Mouse (Mus musculus): ENCODE results near the gene Banp. TPM values are rescaled to one million over a fixed set of nuclear protein-coding genes. Genes with fewer than 3 reads are reported as not detected.

Banp gene
- total and polyA plus RNA-seq, 2 experiments from 2014 or later = 22.8 to 59.7 TPM

DNA sequence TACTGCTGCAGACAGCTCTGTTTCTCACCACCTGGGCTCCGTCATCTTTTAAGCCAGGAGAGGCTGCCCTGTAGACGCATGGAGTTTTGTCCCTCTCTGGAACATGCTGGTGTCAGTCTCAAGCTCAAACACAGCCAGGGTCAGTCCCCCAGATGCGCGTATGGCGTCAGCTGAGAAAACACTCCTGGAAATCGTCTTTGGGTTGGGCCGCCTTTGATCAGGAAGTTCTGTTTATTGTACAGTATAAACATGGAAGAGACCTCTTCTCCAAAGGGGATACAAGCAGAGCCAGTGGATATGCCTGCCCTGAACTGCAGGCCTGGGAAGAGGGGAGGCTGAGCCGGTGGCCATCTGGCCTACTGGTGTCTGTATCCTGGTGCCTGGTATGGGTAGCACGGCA, 124.9 kb downstream of the Banp start:
- no peak for ATAC-seq
- 78% methylated on average over 9 of the region's 9 CpGs for WGBS

DNA sequence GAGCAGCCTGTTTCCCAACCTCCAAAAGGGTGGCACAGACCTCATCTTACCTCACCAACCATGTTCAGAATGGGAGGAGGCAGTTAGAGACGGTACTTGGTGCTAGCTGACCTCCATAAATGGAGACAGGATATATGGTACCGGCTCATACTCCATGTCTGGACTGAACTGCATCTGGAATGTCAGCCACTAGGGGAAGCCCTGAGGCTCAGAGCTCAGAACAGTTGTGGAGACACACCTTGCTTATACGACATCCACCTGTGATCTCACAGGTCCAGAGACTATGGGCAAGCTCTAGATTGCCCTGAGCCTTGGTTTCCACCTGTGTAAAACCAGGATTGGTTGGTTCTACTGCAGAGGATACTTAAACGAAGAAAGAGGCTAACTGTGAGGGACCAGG, 125.4 kb downstream of the Banp start:
- ATAC-seq = no peak
- 78% methylated on average over 4 of the region's 4 CpGs for WGBS
- Histone ChIP-seq H3K9ac (replicated peaks; ENCODE audit: low read length) (no peak overlapping the region), H3K27ac (no peak overlapping the region), H3K4me2 (ENCODE audit: low read depth, low read length) (no peak overlapping the region), H3K4me3 (ENCODE audit: low read length) (no peak overlapping the region), H3K9me3 (ENCODE audit: low read length) (no peaks in the 10 kb centered on the region), H3K27me3 (ENCODE audit: insufficient read depth, low read length) (no peaks in the 10 kb centered on the region), H3K4me1 (ENCODE audit: insufficient read depth, low read length) (no peaks in the 10 kb centered on the region), H3K36me3 (ENCODE audit: insufficient read depth, low read length) (no peaks in the 10 kb centered on the region)
- DNase-seq (ENCODE audit: low spot score) = no peak
- TF ChIP-seq CTCF (IDR thresholded peaks at IDR 0.05; ENCODE audit: low read depth) = peak; percentile 40

More for the DNA sequence above, 124.9 kb downstream of the Banp start:
- no peaks in the 10 kb centered on the region for H3K27me3 ChIP-seq (ENCODE audit: insufficient read depth, low read length)
- no peak overlapping the region for H3K4me3 ChIP-seq (ENCODE audit: low read length)
- H3K9ac ChIP-seq (replicated peaks; ENCODE audit: low read length) = no peak overlapping the region
- no peaks in the 10 kb centered on the region for H3K4me1 ChIP-seq (ENCODE audit: insufficient read depth, low read length)
- H3K4me2 ChIP-seq (ENCODE audit: low read depth, low read length) = no peak overlapping the region
- H3K36me3 ChIP-seq (ENCODE audit: insufficient read depth, low read length) = no peaks in the 10 kb centered on the region
- TF ChIP-seq CTCF (IDR thresholded peaks at IDR 0.05; ENCODE audit: low read depth) = no peak
- no peak overlapping the region for H3K27ac ChIP-seq
- H3K9me3 ChIP-seq (ENCODE audit: low read length) = no peaks in the 10 kb centered on the region
- no peak for DNase-seq (ENCODE audit: low spot score)

DNA sequence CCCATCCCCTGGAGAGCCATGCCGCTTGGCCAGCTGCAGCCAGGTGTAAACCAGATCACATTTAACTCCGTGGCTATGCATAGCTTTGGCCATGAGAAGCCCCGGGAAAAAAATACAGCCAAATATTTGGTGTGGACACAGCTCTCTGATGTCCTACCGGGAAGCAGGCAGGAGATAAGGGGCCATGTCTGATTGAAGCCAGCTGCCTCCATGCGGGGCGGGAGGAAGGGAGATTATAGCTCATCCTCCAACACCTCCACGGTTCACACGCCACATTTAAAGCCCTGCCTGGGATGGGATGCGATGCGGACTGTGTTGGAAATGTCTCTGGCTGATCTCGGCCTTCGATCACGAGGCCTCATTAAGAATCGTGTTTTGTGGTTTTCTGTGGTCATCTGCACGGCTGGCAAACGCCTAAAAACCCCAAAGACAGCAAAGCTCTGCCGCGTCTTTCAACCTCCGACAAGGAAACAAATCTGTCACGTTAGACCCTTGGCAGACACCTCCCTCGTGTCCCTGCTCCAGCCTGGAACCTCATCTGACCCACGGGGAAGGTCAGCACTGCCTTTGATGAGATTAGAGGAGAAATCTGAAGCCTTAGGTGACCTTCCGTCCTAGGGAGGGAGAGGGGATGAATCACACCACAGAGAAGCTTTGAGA, 126.8 kb downstream of the Banp start:
- Histone ChIP-seq H3K27me3 (ENCODE audit: insufficient read depth, low read length) (no peaks in the 10 kb centered on the region), H3K36me3 (ENCODE audit: insufficient read depth, low read length) (no peaks in the 10 kb centered on the region), H3K9ac (replicated peaks; ENCODE audit: low read length) (no peak overlapping the region), H3K4me2 (ENCODE audit: low read depth, low read length) (no peak overlapping the region), H3K9me3 (ENCODE audit: low read length) (no peaks in the 10 kb centered on the region), H3K4me3 (ENCODE audit: low read length) (no peak overlapping the region), H3K4me1 (ENCODE audit: insufficient read depth, low read length) (no peaks in the 10 kb centered on the region), H3K27ac (no peak overlapping the region)
- TF ChIP-seq CTCF (IDR thresholded peaks at IDR 0.05; ENCODE audit: low read depth) = no peak
- no peak for ATAC-seq
- DNase-seq (ENCODE audit: low spot score) = no peak
- 56% methylated on average over 23 of the region's 23 CpGs for WGBS

DNA sequence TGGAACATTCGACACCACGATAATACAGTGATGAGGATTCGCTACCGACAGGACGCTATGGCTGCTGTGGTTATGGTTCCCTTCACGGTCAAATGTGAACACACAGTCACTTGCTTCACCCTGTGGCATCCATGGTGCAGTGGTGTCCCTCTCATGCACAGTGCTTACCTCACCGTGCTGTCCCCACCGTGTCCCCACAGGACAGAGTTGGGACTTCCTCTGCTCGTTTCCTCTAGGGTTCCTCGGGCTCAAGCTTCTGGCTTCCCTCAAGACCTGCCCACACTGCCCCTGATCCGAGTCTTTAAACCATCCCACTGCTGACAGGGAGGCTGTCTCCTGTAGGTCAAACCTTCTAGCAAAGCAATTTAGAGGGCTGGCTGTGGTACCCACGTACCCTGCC, 128.8 kb downstream of the Banp start:
- Histone ChIP-seq H3K9me3 (ENCODE audit: low read length) (no peaks in the 10 kb centered on the region), H3K27ac (no peak overlapping the region), H3K9ac (replicated peaks; ENCODE audit: low read length) (no peak overlapping the region), H3K4me3 (ENCODE audit: low read length) (no peak overlapping the region), H3K27me3 (ENCODE audit: insufficient read depth, low read length) (no peaks in the 10 kb centered on the region), H3K36me3 (ENCODE audit: insufficient read depth, low read length) (no peaks in the 10 kb centered on the region), H3K4me2 (ENCODE audit: low read depth, low read length) (no peak overlapping the region), H3K4me1 (ENCODE audit: insufficient read depth, low read length) (no peaks in the 10 kb centered on the region)
- DNase-seq (ENCODE audit: low spot score) (no peak), ATAC-seq (no peak)
- 89% methylated on average over 12 of the region's 12 CpGs for WGBS
- no peak for TF ChIP-seq CTCF (IDR thresholded peaks at IDR 0.05; ENCODE audit: low read depth)

Small RNA genes lying within 50 kb of the gene (microRNA-seq; reads per million reads assigned to microRNA genes)
- 0 to 1.2 reads per million in 2 experiments for gene Mir7237

Other genes with a start within 250 kb of the Banp start
- gene Jph3, start 220.1 kb upstream of the Banp start, total RNA-seq (2014; rRNA removed) = 66.0 and 75.2 TPM in 2 replicates
- gene Jph3, start 220.1 kb upstream of the Banp start, polyA plus RNA-seq (2015; fragmentation: Nextera tagmentation; extraction: Ambion mirVana) = 98.3 and 102 TPM in 2 replicates
- gene Klhdc4, start 120.2 kb upstream of the Banp start, total RNA-seq (2014; rRNA removed) = 25.2 and 32.5 TPM in 2 replicates
- 34.5 and 36.3 TPM in 2 replicates for gene Klhdc4, start 120.2 kb upstream of the Banp start, polyA plus RNA-seq (2015; fragmentation: Nextera tagmentation; extraction: Ambion mirVana)
- gene Slc7a5, start 42.1 kb upstream of the Banp start, total RNA-seq (2014; rRNA removed) = 148 and 163 TPM in 2 replicates
- 60.1 and 72.1 TPM in 2 replicates for gene Slc7a5, start 42.1 kb upstream of the Banp start, polyA plus RNA-seq (2015; fragmentation: Nextera tagmentation; extraction: Ambion mirVana)
- gene Car5a, start 4.8 kb upstream of the Banp start, total RNA-seq (2014; rRNA removed) = 0.42 TPM in 1 of 2 replicates, not detected in the other
- 0.23 and 0.50 TPM in 2 replicates for gene Car5a, start 4.8 kb upstream of the Banp start, polyA plus RNA-seq (2015; fragmentation: Nextera tagmentation; extraction: Ambion mirVana)